ENCODE assay signal across 8 mouse cellular contexts in the genomic region with DNA sequence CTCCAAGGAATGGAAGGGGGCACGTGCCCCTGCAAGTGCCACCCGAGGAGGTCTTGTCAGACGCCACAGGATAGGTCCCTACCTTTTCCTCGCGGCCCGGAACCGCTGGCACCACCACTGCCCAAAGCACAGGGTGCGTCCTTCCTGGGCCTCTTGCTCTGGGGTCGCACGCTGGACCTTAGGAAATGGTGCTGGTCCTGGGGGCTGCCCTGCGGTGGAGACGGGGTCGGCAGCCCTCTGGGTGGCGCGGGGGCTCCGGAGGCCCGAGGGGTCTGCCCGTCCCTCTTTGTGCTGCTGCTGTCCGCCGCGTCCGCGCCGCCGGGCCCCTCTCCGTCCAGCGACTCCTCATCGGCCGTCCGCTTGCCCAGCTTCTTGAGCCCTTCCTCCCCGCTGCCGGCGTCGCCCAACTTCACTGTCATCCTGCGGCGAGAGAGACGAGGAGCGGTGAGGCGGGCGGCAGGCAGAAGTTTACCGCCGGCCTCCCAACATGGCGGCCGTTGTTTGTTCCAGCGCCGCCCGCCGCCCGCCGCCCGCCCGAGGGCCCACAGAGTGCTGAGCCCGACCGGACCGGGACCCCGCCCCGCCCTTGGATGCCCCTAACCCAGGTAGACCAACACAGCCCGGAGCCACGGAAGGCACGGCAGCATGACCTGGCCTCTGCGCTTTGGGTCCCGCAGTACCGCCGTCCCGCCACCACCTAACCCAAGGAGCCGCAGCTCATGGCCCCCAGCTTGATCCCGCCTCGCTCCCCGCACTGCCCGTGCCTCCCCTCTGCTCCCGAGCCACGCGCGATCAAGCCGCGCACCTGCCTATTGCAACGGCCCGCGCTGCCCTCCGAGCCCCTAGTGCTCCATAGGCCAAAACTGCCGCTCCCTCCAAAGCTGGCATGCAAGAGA. TPM values are rescaled to one million over a fixed set of nuclear protein-coding genes. Genes with fewer than 3 reads are reported as not detected.
DNase-seq lines count a peak whose midpoint lies in the region; ATAC-seq and TF ChIP-seq lines count a peak whose summit lies in the region.

No protein-coding gene starts in this region.

- peak overlapping the region; percentile 100 for H3K4me3 ChIP-seq in hindbrain, embryonic 16.5 days (ENCODE audit: low read length)
- H3K4me3 ChIP-seq in liver, embryonic 14.5 days (ENCODE audit: insufficient read depth in 1 of 2, low read depth in 2 of 2, low read length in 2 of 2): peak overlapping the region; percentile 94 to 99

- H3K9ac ChIP-seq in hindbrain, embryonic 16.5 days (ENCODE audit: low read depth, low read length): peak overlapping the region; percentile 91
- peak overlapping the region; percentile 98 for H3K9ac ChIP-seq in liver, embryonic 14.5 days (replicated peaks)

- TF ChIP-seq CTCF in liver, embryonic 14.5 days (IDR thresholded peaks at IDR 0.05; ENCODE audit: low read depth): no peak

- ATAC-seq in hindbrain, embryonic 16.5 days: no peak
- ATAC-seq in liver, embryonic 14.5 days (ENCODE audit: insufficient read depth): no peak

- peaks cover 5% of the 10 kb centered on the region; the same call in 1 of the 2 replicates for H3K36me3 ChIP-seq in hindbrain, embryonic 16.5 days (ENCODE audit: control insufficient read depth, insufficient read depth, low read length)
- H3K36me3 ChIP-seq in liver, embryonic 14.5 days (replicated peaks; ENCODE audit: control insufficient read depth, insufficient read depth, low read depth): peaks cover 34% of the 10 kb centered on the region

- H3K27me3 ChIP-seq in hindbrain, embryonic 16.5 days (replicated peaks; ENCODE audit: control insufficient read depth, insufficient read depth, low read length): no peaks in the 10 kb centered on the region
- no peaks in the 10 kb centered on the region for H3K27me3 ChIP-seq in liver, embryonic 14.5 days (ENCODE audit: control insufficient read depth, insufficient read depth, low read length)

- peak overlapping the region; percentile 99 for H3K4me2 ChIP-seq in hindbrain, embryonic 16.5 days (ENCODE audit: low read length)
- peak overlapping the region; percentile 79 for H3K4me2 ChIP-seq in liver, embryonic 14.5 days (ENCODE audit: low read depth)

- H3K27ac ChIP-seq in hindbrain, embryonic 16.5 days (ENCODE audit: low read depth, low read length): peak overlapping the region; percentile 72
- peak overlapping the region; percentile 86 for H3K27ac ChIP-seq in liver, embryonic 14.5 days

- no peak for TF ChIP-seq EP300 in liver, embryonic 14.5 days (IDR thresholded peaks at IDR 0.05; ENCODE audit: low read depth)

- H3K9me3 ChIP-seq in hindbrain, embryonic 16.5 days (ENCODE audit: control insufficient read depth, low read length): no peaks in the 10 kb centered on the region
- H3K9me3 ChIP-seq in liver, embryonic 14.5 days (ENCODE audit: control insufficient read depth, low read length): no peaks in the 10 kb centered on the region

- DNase-seq in layer of hippocampus, postnatal 10 days (ENCODE audit: low spot score in 2 of 2): peak; percentile 19 to 27
- DNase-seq in layer of hippocampus, postnatal 14 days (ENCODE audit: low spot score in 2 of 2): no peak
- peak; percentile 29 for DNase-seq in c-Kit-positive CD71-positive TER-119-positive erythroid progenitor cells, embryonic 14.5 days (ENCODE audit: low spot score)
- peak; percentile 9 for DNase-seq in gastrocnemius, adult 18-20 months (ENCODE audit: low spot score)
- peak in 2 of 3 experiments; percentile 17 to 19 for DNase-seq in liver, embryonic 14.5 days (ENCODE audit: low read depth in 3 of 3, low spot score in 3 of 3)
- peak; percentile 70 for DNase-seq in neural tube, embryonic 10.5 days (ENCODE audit: extremely low spot score, low spot score)
- DNase-seq in thymus, adult 18-20 months: peak; percentile 26 to 28

- WGBS in hindbrain, embryonic 16.5 days: under 1% methylated on average over 50 of the region's 81 CpGs
- under 1% methylated on average over 72 of the region's 81 CpGs for WGBS in liver, embryonic 14.5 days (ENCODE audit: insufficient replicate concordance)

- H3K4me1 ChIP-seq in hindbrain, embryonic 16.5 days (ENCODE audit: control insufficient read depth, insufficient read depth, low read depth, low read length): peaks cover 25% of the 10 kb centered on the region
- peaks cover 4 to 7% of the 10 kb centered on the region in 2 experiments for H3K4me1 ChIP-seq in liver, embryonic 14.5 days (replicated peaks; ENCODE audit: control insufficient read depth in 2 of 2, insufficient read depth in 2 of 2, low read length in 1 of 2)

RNA-seq across cellular contexts. Expression of a gene that starts 1.7 kb away (rescaled TPM):
- 10 to 100 TPM; 27.2 to 28.9 TPM for total RNA-seq in layer of hippocampus, postnatal 10 days (2021)
- total RNA-seq in layer of hippocampus, postnatal 14 days (2021): 10 to 100 TPM; 24.0 to 28.5 TPM
- 1 to 10 TPM; 6.8 to 7.6 TPM for total RNA-seq in gastrocnemius, adult 18-20 months (2021)
- 4.0 and 5.5 TPM in 2 replicates for polyA plus RNA-seq in hindbrain, embryonic 16.5 days (2015; fragmentation: Nextera tagmentation; extraction: Ambion mirVana)
- 7.8 and 7.9 TPM in 2 replicates for polyA plus RNA-seq in liver, embryonic 14.5 days (2012; rRNA removed)
- 3.2 and 3.9 TPM in 2 replicates for polyA plus RNA-seq in liver, embryonic 14.5 days (2014; fragmentation: Nextera tagmentation; extraction: Ambion mirVana)

RNA-seq across cellular contexts. Expression of a gene that starts 2.0 kb away (rescaled TPM):
- 10 to 100 TPM; 25.6 to 30.1 TPM for total RNA-seq in layer of hippocampus, postnatal 10 days (2021)
- total RNA-seq in layer of hippocampus, postnatal 14 days (2021): 10 to 100 TPM; 25.4 to 31.9 TPM
- 1 to 10 TPM; 1.9 to 2.1 TPM for total RNA-seq in gastrocnemius, adult 18-20 months (2021)
- polyA plus RNA-seq in hindbrain, embryonic 16.5 days (2015; fragmentation: Nextera tagmentation; extraction: Ambion mirVana): 17.1 and 20.8 TPM in 2 replicates
- 51.8 and 61.2 TPM in 2 replicates for polyA plus RNA-seq in liver, embryonic 14.5 days (2012; rRNA removed)
- 115 and 124 TPM in 2 replicates for polyA plus RNA-seq in liver, embryonic 14.5 days (2014; fragmentation: Nextera tagmentation; extraction: Ambion mirVana)

RNA-seq across cellular contexts. Expression of a gene that starts 53.4 kb away (rescaled TPM):
- 10 to 100 TPM; 13.0 to 14.1 TPM for total RNA-seq in layer of hippocampus, postnatal 10 days (2021)
- 10 to 100 TPM; 11.2 TPM for total RNA-seq in layer of hippocampus, postnatal 14 days (2021)
- total RNA-seq in gastrocnemius, adult 18-20 months (2021): 1 to 10 TPM; 3.9 to 5.9 TPM
- 82.9 and 97.9 TPM in 2 replicates for polyA plus RNA-seq in hindbrain, embryonic 16.5 days (2015; fragmentation: Nextera tagmentation; extraction: Ambion mirVana)
- 18.9 and 24.3 TPM in 2 replicates for polyA plus RNA-seq in liver, embryonic 14.5 days (2012; rRNA removed)
- 31.6 and 34.3 TPM in 2 replicates for polyA plus RNA-seq in liver, embryonic 14.5 days (2014; fragmentation: Nextera tagmentation; extraction: Ambion mirVana)

Comparison
In these comparisons a context has a peak if more than half of its experiments do, and no peak if none do; other contexts are left out.
1. DNase-seq: peak in layer of hippocampus, postnatal 10 days (2 of 2), c-Kit-positive CD71-positive TER-119-positive erythroid progenitor cells, embryonic 14.5 days (single experiment), gastrocnemius, adult 18-20 months (single experiment), liver, embryonic 14.5 days (2 of 3), neural tube, embryonic 10.5 days (single experiment) and thymus, adult 18-20 months (2 of 2); none in layer of hippocampus, postnatal 14 days (0 of 2).
2. RNA of a gene that starts 2.0 kb away (total RNA-seq): 25.4 to 31.9 TPM in layer of hippocampus, postnatal 14 days and 25.6 to 30.1 TPM in layer of hippocampus, postnatal 10 days; 1.9 to 2.1 TPM in gastrocnemius, adult 18-20 months; every median in the first group is over 4 times any median in the second.